Mouse (Mus musculus) left cerebral cortex, adult 6 months (tissue): ENCODE measurements around the gene Btrc. TPM values are rescaled to one million over a fixed set of nuclear protein-coding genes. Genes with fewer than 3 reads are reported as not detected.

ENCODE experiments used
- long read RNA-seq, 2 experiments: library from polyadenylated mRNA; unstranded; transcript quantifications; one replicate each; pipeline ENCODE4 v2.0.0; 2019 to 2020
- polyA plus RNA-seq: library from polyadenylated mRNA; unstranded; fragments of <200 nt; fragmentation: Nextera tagmentation; gene quantifications from 2 replicates; pipeline ENCODE4 v1.2.3, GENCODE M21; 2021

Btrc gene
- polyA plus RNA-seq: 67.3 and 72.0 TPM in 2 replicates
- long read RNA-seq, experiment 1, transcript Btrc-201 (15 exons, 2,978 nt): major isoform, 124 of 466 reads
- long read RNA-seq, experiment 1, transcript Btrc-202 (14 exons, 2,064 nt): minor isoform, 9 of 466 reads
- long read RNA-seq, experiment 1, partial matches to known transcripts: 22 of 466 reads
- long read RNA-seq, experiment 1, other reads (novel, unspliced or antisense): 311 of 466 reads
- long read RNA-seq, experiment 2, transcript Btrc-201 (15 exons, 2,978 nt): major isoform, 13 of 89 reads
- long read RNA-seq, experiment 2, partial matches to known transcripts: 17 of 89 reads
- long read RNA-seq, experiment 2, other reads (novel, unspliced or antisense): 57 of 89 reads

GRCm38 (mm10) chr19:45363384-45363926 is at the start of gene Btrc:
Gene Btrc, plus strand, starts transcription at chr19:45363734.

GRCm38 (mm10) chr19:45560153-45560890 is 196.8 kb downstream of the Btrc start, which contains the start of the genes Poll and Gm17018:
Gene Poll, minus strand, starts transcription at chr19:45560531.
Gene Gm17018, plus strand, starts transcription at chr19:45560615.

Other genes with a start within 250 kb of the Btrc start
- not detected in 2 replicates for gene Tlx1, start 213.1 kb upstream of the Btrc start, polyA plus RNA-seq
- not detected in 2 replicates for gene Lbx1, start 127.9 kb upstream of the Btrc start, polyA plus RNA-seq
- gene Poll, start 196.8 kb downstream of the Btrc start, polyA plus RNA-seq: 13.0 and 16.8 TPM in 2 replicates
- gene Gm17018, start 196.9 kb downstream of the Btrc start, polyA plus RNA-seq: 167 and 207 TPM in 2 replicates